Mouse (Mus musculus): ENCODE data around the gene St3gal3.

GRCm38 (mm10) chr4:117912685-117913273 is 221.9 kb downstream of the St3gal3 start:
- no peak for TF ChIP-seq CTCF (IDR thresholded peaks at IDR 0.05; ENCODE audit: insufficient read depth, low read length)
- no peak for TF ChIP-seq POLR2A (IDR thresholded peaks at IDR 0.05; ENCODE audit: borderline replicate concordance, extremely low read depth, low read depth, low read length)
